Mouse (Mus musculus) monocyte, adult 5-6 weeks (primary cell): ENCODE measurements around the gene Mfap3. TPM values are rescaled to one million over a fixed set of nuclear protein-coding genes. Genes with fewer than 3 reads are reported as not detected.
"Not testable (repeated sequence)": the region's sequence is repeated elsewhere in the genome, so short reads cannot be mapped to it uniquely, and the experiment has no call there.

Experiments
- ATAC-seq: fragments of 153-309, 156-312 bp; replicated peaks from 2 replicates; pipeline ENCODE4 v1.8.0; 2017; ENCODE audit warnings: mild to moderate bottlenecking; ENCODE audit not compliant: low TSS enrichment, insufficient number of reproducible peaks, severe bottlenecking, poor library complexity, low FRiP score
- total RNA-seq: library from RNA; stranded (forward); fragments of 200-1000, 200-491, 200-594 nt; gene quantifications from 3 replicates; pipeline ENCODE4 v1.2.3, GENCODE M21; 2017

Mfap3 gene
- total RNA-seq, 1 experiment from 2014 or later, result 33.6 TPM

- no peak for ATAC-seq
These were observed 6.1 kb downstream of the Mfap3 start for GRCm38 (mm10) chr11:57524597-57524996.

GRCm38 (mm10) chr11:57525900-57526299, 7.4 kb downstream of the Mfap3 start:
- no peak for ATAC-seq

GRCm38 (mm10) chr11:57527506-57527905, 9.0 kb downstream of the Mfap3 start:
- ATAC-seq, result no peak

- ATAC-seq, result no peak
These were observed 10.6 kb downstream of the Mfap3 start for GRCm38 (mm10) chr11:57529111-57529510.

- no peak for ATAC-seq
These were observed 13.0 kb downstream of the Mfap3 start for GRCm38 (mm10) chr11:57531300-57531950.

- no peak for ATAC-seq
These were observed 13.8 kb downstream of the Mfap3 start for GRCm38 (mm10) chr11:57532306-57532705.

- ATAC-seq, result no peak
These were observed 17.4 kb downstream of the Mfap3 start for GRCm38 (mm10) chr11:57535912-57536311.

- no peak for ATAC-seq
These were observed 21.5 kb downstream of the Mfap3 start for GRCm38 (mm10) chr11:57539841-57540418.

GRCm38 (mm10) chr11:57540681-57541080, 22.2 kb downstream of the Mfap3 start:
- ATAC-seq, result no peak

GRCm38 (mm10) chr11:57548618-57549550, 30.4 kb downstream of the Mfap3 start:
- peak; percentile 76 for ATAC-seq

GRCm38 (mm10) chr11:57550230-57550629, 31.8 kb downstream of the Mfap3 start:
- ATAC-seq, result no peak

- no peak for ATAC-seq
These were observed 32.6 kb downstream of the Mfap3 start for GRCm38 (mm10) chr11:57551016-57551415.

- ATAC-seq, result no peak
These were observed 34.7 kb downstream of the Mfap3 start for GRCm38 (mm10) chr11:57553015-57553780.

- not testable (repeated sequence) for ATAC-seq
These were observed 39.5 kb downstream of the Mfap3 start for GRCm38 (mm10) chr11:57557936-57558335.

GRCm38 (mm10) chr11:57564564-57564963, 46.1 kb downstream of the Mfap3 start:
- ATAC-seq, result no peak

GRCm38 (mm10) chr11:57566091-57567035, 47.9 kb downstream of the Mfap3 start:
- ATAC-seq, result no peak

GRCm38 (mm10) chr11:57568950-57569490, 50.6 kb downstream of the Mfap3 start:
- ATAC-seq, result no peak

GRCm38 (mm10) chr11:57571035-57571434, 52.6 kb downstream of the Mfap3 start:
- ATAC-seq, result no peak
